Mouse (Mus musculus) limb, embryonic 12.5 days (tissue): ENCODE data around the gene Akt3. TPM values are rescaled to one million over a fixed set of nuclear protein-coding genes. Genes with fewer than 3 reads are reported as not detected.

Experiments used
- ATAC-seq: fragments of 200-750 bp; cut with Nextera tagmentation; 2 replicates; pipeline ENCODE4 v1.8.0; 2017; ENCODE audit warnings: low read depth, moderate TSS enrichment; ENCODE audit not compliant: insufficient number of reproducible peaks, insufficient read depth, low FRiP score, low TSS enrichment
- H3K27ac ChIP-seq: fragments of 300-500 bp; sonication (generic); 2 replicates; pipeline ENCODE4 v1.5.1; 2016; ENCODE audit warnings: mild to moderate bottlenecking, moderate library complexity
- H3K27me3 ChIP-seq: fragments of 300-500 bp; sonication (generic); 2 replicates; pipeline ENCODE4 v1.6.1; 2016; ENCODE audit warnings: mild to moderate bottlenecking, moderate library complexity
- H3K36me3 ChIP-seq: fragments of 300-500 bp; sonication (generic); 2 replicates; pipeline ENCODE4 v1.6.1; 2016; ENCODE audit warnings: mild to moderate bottlenecking, moderate library complexity
- H3K4me1 ChIP-seq: fragments of 300-500 bp; sonication (generic); replicated peaks from 2 replicates; pipeline ENCODE4 v1.6.1; 2016
- H3K4me2 ChIP-seq: fragments of 300-500 bp; sonication (generic); 2 replicates; pipeline ENCODE4 v1.6.1; 2016; ENCODE audit warnings: mild to moderate bottlenecking, moderate library complexity
- H3K4me3 ChIP-seq: fragments of 300-500 bp; sonication (generic); replicated peaks from 2 replicates; pipeline ENCODE4 v1.5.1; 2016; ENCODE audit warnings: mild to moderate bottlenecking
- H3K9ac ChIP-seq: fragments of 300-500 bp; sonication (generic); replicated peaks from 2 replicates; pipeline ENCODE4 v1.6.1; 2016; ENCODE audit warnings: mild to moderate bottlenecking, moderate library complexity
- H3K9me3 ChIP-seq: fragments of 300-500 bp; sonication (generic); 2 replicates; pipeline ENCODE4 v1.6.1; 2016; ENCODE audit warnings: mild to moderate bottlenecking, moderate library complexity
- WGBS: fragments of 180-500 bp; shearing (Covaris S2); methylation state at CpG from one replicate; pipeline ENCODE4 v1.1.7; 2016; 5-methylcytosine and 5-hydroxymethylcytosine counted together
- polyA plus RNA-seq: library from polyadenylated mRNA; unstranded; fragments of >200 nt; fragmentation: Nextera tagmentation; extraction: Ambion mirVana; gene quantifications from 2 replicates; pipeline ENCODE4 v1.2.1, GENCODE M21; 2016

The Akt3 gene
- polyA plus RNA-seq, 1 experiment from 2014 or later = 9.1 TPM

- Histone ChIP-seq H3K4me2 (peak overlapping the region; percentile 89), H3K27me3 (no peaks in the 10 kb centered on the region), H3K4me3 (peak overlapping the region; percentile 96), H3K4me1 (peaks cover 22% of the 10 kb centered on the region), H3K36me3 (no peaks in the 10 kb centered on the region), H3K9ac (peak overlapping the region; percentile 96), H3K27ac (peak overlapping the region; percentile 99), H3K9me3 (no peaks in the 10 kb centered on the region)
- peak; percentile 56 for ATAC-seq
- under 1% methylated on average over 66 of the region's 86 CpGs for WGBS
Observed at GRCm38 (mm10) chr1:177257178-177258033, 597 bp downstream of the Akt3 start.

GRCm38 (mm10) chr1:177248638-177249037 lies 9.4 kb downstream of the Akt3 start:
- no peaks in the 10 kb centered on the region; the same call in 1 of the 2 replicates for H3K36me3 ChIP-seq
- no peak overlapping the region for H3K4me3 ChIP-seq
- no peaks in the 10 kb centered on the region for H3K9me3 ChIP-seq
- H3K4me1 ChIP-seq = 0 out of 2 replicates have a peak, but pooled peaks cover 3% of the 10 kb centered on the region
- WGBS = 74% methylated on average over 4 of the region's 4 CpGs
- no peak overlapping the region for H3K4me2 ChIP-seq
- H3K27me3 ChIP-seq = no peaks in the 10 kb centered on the region
- no peak overlapping the region for H3K27ac ChIP-seq
- ATAC-seq = no peak
- H3K9ac ChIP-seq = no peak overlapping the region

DNA sequence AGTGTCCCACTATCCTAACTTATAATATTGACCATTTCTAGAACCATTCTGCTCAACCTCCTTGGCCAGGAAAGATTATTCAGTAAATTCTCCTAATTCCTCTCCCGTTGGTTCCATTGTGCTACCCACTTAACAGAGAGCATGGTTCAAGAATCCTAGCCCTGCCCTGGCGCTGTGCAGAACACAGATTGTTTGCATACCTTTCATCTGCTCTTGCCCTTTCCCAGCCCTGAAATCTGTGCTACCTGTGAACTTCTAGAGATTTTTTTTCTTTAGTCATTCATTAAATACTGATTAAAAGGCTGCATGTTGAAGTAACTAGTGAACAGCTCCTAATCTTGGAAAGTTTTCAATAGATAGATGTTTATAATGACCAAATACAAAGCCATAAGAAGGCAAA lies 19.6 kb downstream of the Akt3 start:
- 90% methylated on average over 2 of the region's 2 CpGs for WGBS
- ATAC-seq = no peak
- Histone ChIP-seq H3K9me3 (no peaks in the 10 kb centered on the region), H3K4me3 (no peak overlapping the region), H3K27me3 (no peaks in the 10 kb centered on the region), H3K36me3 (peaks cover 8% of the 10 kb centered on the region; the same call in 1 of the 2 replicates), H3K9ac (no peak overlapping the region), H3K27ac (no peak overlapping the region), H3K4me1 (no peaks in the 10 kb centered on the region), H3K4me2 (no peak overlapping the region)

DNA sequence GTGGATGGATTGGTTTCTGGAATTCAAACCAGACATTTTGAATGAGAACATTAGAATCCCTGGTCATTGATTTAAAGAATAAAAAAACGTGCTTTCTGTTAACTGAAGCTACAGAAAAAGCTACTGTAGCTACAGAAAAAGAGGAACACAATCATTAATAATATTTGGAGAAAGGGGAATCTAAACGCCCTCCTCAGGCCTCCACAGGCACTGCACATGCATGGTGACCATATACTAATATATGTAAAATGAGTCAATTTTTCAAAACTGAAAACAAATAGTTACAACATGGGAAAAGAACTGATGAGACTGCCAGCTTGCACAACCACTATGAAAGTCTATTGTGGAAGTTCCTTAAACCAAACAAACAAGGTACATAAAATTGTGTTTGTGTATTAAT lies 21.3 kb downstream of the Akt3 start:
- H3K36me3 ChIP-seq = peaks cover 8% of the 10 kb centered on the region; the same call in 1 of the 2 replicates
- WGBS = 75% methylated on average over 2 of the region's 2 CpGs
- no peaks in the 10 kb centered on the region for H3K9me3 ChIP-seq
- H3K27me3 ChIP-seq = no peaks in the 10 kb centered on the region
- ATAC-seq = no peak
- H3K9ac ChIP-seq = no peak overlapping the region
- no peak overlapping the region for H3K4me3 ChIP-seq
- H3K27ac ChIP-seq = no peak overlapping the region
- no peaks in the 10 kb centered on the region for H3K4me1 ChIP-seq
- H3K4me2 ChIP-seq = no peak overlapping the region

GRCm38 (mm10) chr1:177236249-177236648 lies 21.8 kb downstream of the Akt3 start:
- ATAC-seq = no peak
- Histone ChIP-seq H3K27ac (no peak overlapping the region), H3K4me1 (no peaks in the 10 kb centered on the region), H3K4me2 (no peak overlapping the region), H3K36me3 (peaks cover 8% of the 10 kb centered on the region; the same call in 1 of the 2 replicates), H3K4me3 (no peak overlapping the region), H3K9ac (no peak overlapping the region), H3K27me3 (no peaks in the 10 kb centered on the region), H3K9me3 (no peaks in the 10 kb centered on the region)

DNA sequence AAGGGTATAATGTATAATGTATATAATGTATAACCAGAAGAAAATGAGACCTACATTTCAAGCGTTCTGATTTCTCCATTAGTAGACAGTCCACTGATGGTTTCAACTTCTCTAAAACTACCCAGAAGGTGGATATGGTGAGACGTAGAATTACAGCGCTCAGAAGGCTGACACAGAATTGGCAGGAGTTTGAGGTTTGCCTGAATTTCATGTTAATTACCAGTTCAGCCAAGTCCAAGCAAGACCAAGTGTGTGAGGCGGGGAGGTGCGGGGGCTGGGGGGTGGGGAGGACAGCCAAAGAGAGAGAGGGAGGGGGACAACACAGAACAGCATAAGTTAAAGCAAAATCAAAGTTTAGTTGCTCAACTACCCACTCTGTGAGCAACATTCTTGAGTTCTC lies 23.5 kb downstream of the Akt3 start:
- Histone ChIP-seq H3K27me3 (no peaks in the 10 kb centered on the region), H3K36me3 (peaks cover 13% of the 10 kb centered on the region), H3K9me3 (no peaks in the 10 kb centered on the region), H3K4me1 (no peaks in the 10 kb centered on the region), H3K4me2 (no peak overlapping the region), H3K9ac (no peak overlapping the region), H3K4me3 (no peak overlapping the region), H3K27ac (no peak overlapping the region)
- ATAC-seq = no peak
- 82% methylated on average over 5 of the region's 5 CpGs for WGBS

DNA sequence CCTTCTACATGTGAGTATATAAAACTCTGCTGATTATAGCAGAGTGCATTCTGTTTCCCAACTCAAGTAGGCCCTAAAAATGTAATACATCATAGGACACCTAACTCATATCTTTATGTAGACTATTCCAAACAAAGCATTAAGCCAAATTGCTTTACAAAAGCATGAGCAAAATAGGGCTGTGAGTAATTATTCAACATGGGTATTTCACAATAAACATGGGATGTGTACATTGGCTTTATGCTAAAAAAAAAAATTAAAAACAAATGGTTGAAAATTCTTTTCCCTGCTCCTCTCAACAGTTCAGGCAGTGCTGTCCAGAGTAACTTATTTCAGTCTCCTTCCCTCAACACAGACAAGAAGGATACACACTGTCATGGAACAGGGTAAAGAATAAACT lies 26.9 kb downstream of the Akt3 start:
- Histone ChIP-seq H3K4me3 (no peak overlapping the region), H3K36me3 (peaks cover 13% of the 10 kb centered on the region), H3K27ac (no peak overlapping the region), H3K27me3 (no peaks in the 10 kb centered on the region), H3K9me3 (no peaks in the 10 kb centered on the region), H3K9ac (no peak overlapping the region), H3K4me1 (no peaks in the 10 kb centered on the region), H3K4me2 (no peak overlapping the region)
- ATAC-seq = no peak

- peaks cover 14% of the 10 kb centered on the region for H3K4me1 ChIP-seq
- H3K36me3 ChIP-seq = no peaks in the 10 kb centered on the region
- 60% methylated on average over 1 of the region's 1 CpGs for WGBS
- no peak overlapping the region for H3K27ac ChIP-seq
- H3K4me3 ChIP-seq = no peak overlapping the region
- H3K9ac ChIP-seq = no peak overlapping the region
- H3K9me3 ChIP-seq = no peaks in the 10 kb centered on the region
- H3K27me3 ChIP-seq = no peaks in the 10 kb centered on the region
- ATAC-seq = no peak
- H3K4me2 ChIP-seq = no peak overlapping the region
Observed at GRCm38 (mm10) chr1:177198978-177199377, 59.0 kb downstream of the Akt3 start.

GRCm38 (mm10) chr1:177195224-177195623 lies 62.8 kb downstream of the Akt3 start:
- Histone ChIP-seq H3K9ac (no peak overlapping the region), H3K9me3 (no peaks in the 10 kb centered on the region), H3K27me3 (no peaks in the 10 kb centered on the region), H3K4me2 (no peak overlapping the region), H3K27ac (no peak overlapping the region), H3K4me3 (no peak overlapping the region), H3K36me3 (no peaks in the 10 kb centered on the region), H3K4me1 (peaks cover 6% of the 10 kb centered on the region)
- no peak for ATAC-seq

- Histone ChIP-seq H3K36me3 (no peaks in the 10 kb centered on the region), H3K9ac (no peak overlapping the region), H3K27me3 (no peaks in the 10 kb centered on the region), H3K9me3 (no peaks in the 10 kb centered on the region), H3K27ac (0 out of 2 replicates have a peak overlapping the region, but pooled peaks have one; percentile 8), H3K4me3 (no peak overlapping the region), H3K4me2 (no peak overlapping the region), H3K4me1 (peaks cover 6% of the 10 kb centered on the region)
- no peak for ATAC-seq
- 47% methylated on average over 1 of the region's 1 CpGs for WGBS
Observed at GRCm38 (mm10) chr1:177194324-177194723, 63.7 kb downstream of the Akt3 start.

- H3K9ac ChIP-seq = no peak overlapping the region
- no peaks in the 10 kb centered on the region for H3K36me3 ChIP-seq
- 78% methylated on average over 3 of the region's 3 CpGs for WGBS
- H3K4me3 ChIP-seq = no peak overlapping the region
- H3K4me1 ChIP-seq = peaks cover 6% of the 10 kb centered on the region
- no peak overlapping the region for H3K27ac ChIP-seq
- no peaks in the 10 kb centered on the region for H3K27me3 ChIP-seq
- H3K4me2 ChIP-seq = no peak overlapping the region
- H3K9me3 ChIP-seq = no peaks in the 10 kb centered on the region
- ATAC-seq = no peak
Observed at GRCm38 (mm10) chr1:177191623-177192022, 66.4 kb downstream of the Akt3 start.

DNA sequence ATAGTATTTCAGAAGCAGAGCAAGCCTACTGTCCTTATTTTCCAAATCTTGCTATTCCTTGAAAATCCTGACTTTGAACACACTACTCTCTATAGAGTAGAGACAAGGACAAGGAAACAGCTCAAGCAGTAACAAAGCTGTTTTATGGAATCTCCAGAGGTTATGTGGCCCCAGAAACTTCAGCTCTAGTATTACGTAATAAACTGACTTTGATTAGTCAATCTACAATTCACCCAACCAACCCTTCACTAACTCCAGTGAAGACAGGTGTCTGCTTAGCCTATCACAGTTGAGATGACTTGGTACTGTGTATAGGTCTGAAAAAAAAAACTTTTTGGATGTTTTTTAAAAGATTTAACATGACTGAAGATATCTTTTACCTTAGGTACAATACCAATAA lies 67.6 kb downstream of the Akt3 start:
- no peak overlapping the region for H3K4me2 ChIP-seq
- no peak for ATAC-seq
- no peaks in the 10 kb centered on the region for H3K27me3 ChIP-seq
- H3K36me3 ChIP-seq = no peaks in the 10 kb centered on the region
- H3K4me1 ChIP-seq = peaks cover 6% of the 10 kb centered on the region
- 98% methylated on average over 1 of the region's 1 CpGs for WGBS
- no peaks in the 10 kb centered on the region for H3K9me3 ChIP-seq
- H3K9ac ChIP-seq = no peak overlapping the region
- H3K27ac ChIP-seq = no peak overlapping the region
- H3K4me3 ChIP-seq = no peak overlapping the region
